Mouse (Mus musculus): ENCODE measurements around the gene Rapgef4.
"Not testable (repeated sequence)": the region's sequence is repeated elsewhere in the genome, so short reads cannot be mapped to it uniquely, and the experiment has no call there.

Gene Rapgef4

GRCm38 (mm10) chr2:72125786-72126185 lies 144.7 kb downstream of the Rapgef4 start:
- no peak for DNase-seq

- DNase-seq = no peak
Observed at GRCm38 (mm10) chr2:72126411-72126810, 145.4 kb downstream of the Rapgef4 start.

DNA sequence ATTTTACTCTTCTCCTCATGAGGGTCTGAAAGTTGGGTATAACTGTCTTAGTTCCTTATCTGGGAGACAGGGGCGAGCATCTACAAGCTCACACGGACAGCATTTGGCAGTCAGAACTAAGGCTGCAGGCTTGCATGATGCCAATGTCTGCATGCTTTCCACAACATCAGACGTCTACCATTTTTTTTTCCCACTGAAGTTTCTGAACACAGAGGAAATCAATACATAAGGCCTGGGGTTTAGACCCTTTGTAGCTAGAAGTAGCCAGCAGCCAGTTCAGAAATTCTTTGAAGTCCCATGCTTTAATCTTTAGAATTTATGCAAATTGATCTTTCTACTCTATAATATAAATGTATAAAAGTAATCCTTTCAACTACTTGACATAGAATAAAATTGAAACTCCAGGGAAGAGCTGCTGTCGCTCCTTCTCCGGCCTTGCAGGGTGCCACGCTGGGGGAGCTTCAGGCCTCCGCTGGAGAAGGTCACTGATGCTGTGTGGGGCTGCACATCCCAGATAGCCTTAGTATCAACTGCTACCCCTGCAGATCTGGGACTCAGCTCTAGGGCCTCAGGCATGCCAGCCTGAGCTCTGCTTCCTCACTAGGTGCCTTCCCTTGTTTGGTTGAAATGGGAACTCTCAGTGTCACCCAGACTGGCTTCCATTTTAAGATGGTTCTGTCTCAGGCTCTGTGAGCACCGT lies 148.7 kb downstream of the Rapgef4 start:
- no peak for DNase-seq

DNA sequence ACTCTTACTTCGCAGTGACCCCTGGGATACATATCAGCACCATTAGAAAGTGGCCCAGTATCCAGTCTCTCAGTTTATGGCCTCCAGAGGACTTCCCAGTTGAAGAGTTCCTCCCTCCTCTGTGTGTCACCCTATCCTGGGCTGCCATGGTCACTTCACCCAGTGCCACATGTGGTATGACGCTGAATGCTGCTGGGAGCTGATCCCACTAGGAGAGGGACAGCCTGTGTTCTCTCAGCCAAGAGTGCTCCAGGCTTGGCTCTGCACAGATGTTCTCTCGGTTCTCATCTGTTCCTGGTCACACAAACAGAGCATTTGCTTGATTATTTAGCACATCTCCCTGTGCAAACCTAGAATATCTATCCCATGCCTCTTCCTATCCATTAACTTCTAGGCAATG lies 151.2 kb downstream of the Rapgef4 start:
- no peak for DNase-seq

GRCm38 (mm10) chr2:72136045-72136444 lies 155.0 kb downstream of the Rapgef4 start:
- DNase-seq = no peak

DNA sequence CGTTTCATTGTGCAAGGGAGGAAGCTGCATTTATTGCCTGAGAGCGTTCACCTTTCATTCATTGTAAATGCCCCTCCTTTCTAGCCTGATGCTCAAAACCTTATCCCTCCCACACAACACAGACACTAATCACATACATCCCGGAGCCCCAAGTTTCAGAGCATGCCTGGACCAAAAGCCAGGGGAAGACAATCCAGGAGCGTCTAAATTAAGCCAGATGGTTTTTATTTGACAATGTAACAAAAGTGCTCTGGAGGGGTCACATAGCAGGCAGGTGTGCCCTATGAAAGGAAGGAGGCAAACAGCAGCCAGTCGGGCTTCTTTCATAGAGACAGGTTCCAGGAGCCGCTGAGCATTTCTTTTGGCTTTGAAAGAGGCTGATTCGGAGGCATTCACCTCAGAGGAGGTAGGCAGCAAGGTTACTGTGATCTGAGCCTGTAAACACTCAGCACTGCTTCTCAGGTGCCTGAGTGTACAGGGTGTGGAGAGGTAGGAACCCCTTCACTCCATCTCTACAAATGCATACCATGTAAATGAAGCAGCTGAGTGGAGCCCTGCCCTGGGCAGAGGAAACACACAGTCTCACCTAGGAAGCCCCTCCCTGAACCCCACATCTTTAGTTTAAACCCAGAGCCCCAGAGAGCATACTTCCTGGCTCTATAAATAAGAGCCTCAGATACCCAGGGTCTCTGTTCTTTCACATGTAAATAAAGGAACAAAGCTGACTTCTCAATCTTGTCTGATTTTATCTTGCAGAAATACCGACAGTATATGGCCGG lies 155.6 kb downstream of the Rapgef4 start:
- peak; percentile 28 to 51 for DNase-seq

- no peak for DNase-seq
Observed at GRCm38 (mm10) chr2:72139863-72140845, 159.1 kb downstream of the Rapgef4 start.

GRCm38 (mm10) chr2:72141091-72141490 lies 160.1 kb downstream of the Rapgef4 start:
- DNase-seq = no peak

- not testable (repeated sequence) for DNase-seq
Observed at GRCm38 (mm10) chr2:72141732-72142131, 160.7 kb downstream of the Rapgef4 start.

- no peak for DNase-seq
Observed at GRCm38 (mm10) chr2:72143413-72143812, 162.4 kb downstream of the Rapgef4 start.

DNA sequence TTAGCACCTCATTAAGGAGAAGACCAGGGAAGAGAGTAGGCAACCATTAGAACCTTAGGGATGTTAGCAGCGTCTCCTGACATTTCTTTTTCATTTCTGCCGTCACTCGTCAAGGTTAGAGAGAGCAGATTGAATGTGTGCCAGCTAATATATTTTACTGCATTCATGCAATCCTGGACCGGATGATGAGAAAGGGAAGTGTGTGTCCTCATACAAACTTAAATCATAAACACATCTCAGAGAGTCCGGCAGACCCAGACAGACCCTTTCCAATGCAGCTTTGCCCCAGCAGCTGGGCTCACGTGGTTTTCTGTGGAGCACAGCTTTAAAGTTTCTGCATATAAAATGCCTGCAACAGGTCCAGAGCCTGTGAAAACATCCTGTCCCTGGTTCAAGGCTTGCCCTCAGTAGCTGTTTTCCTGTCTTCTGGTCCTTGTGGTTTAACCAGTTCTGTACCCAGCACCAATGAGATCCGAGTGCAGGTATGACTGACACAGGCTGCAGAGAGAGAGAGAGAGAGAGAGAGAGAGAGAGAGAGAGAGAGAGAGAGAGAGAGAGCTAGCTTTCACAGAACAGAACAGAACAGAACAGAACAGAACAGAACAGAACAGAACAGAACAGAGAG lies 163.6 kb downstream of the Rapgef4 start:
- peak; percentile 31 to 46 for DNase-seq

DNA sequence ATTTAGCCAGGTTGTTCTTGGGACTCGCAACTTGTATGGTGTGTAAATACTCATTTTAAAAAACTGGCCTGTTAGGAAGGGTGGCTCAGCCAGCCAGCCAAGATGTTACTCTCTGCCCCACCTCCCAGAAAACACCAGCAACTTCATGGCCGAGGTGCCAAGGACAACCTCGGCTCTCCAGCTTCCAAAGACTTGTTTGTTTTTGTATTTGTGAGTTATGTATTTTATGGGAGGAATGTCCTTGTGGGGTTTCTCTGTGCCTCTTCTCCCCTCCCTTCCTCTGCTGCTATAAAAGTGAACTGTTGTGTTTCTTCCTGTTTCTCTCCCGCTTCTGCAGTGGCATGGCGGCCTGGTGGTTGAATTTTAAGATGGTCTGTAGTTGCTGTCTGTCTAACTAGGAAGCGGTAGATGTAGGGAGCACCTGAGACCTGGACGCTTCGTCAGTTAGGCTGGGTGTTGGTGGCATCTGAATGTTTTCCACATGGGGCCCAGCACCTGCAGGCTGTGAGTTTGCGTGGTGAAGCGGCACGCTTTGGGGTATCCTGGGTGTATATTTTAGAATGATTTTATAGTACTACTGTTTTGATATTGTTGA lies 164.3 kb downstream of the Rapgef4 start:
- DNase-seq = peak; percentile 55 to 69

GRCm38 (mm10) chr2:72146061-72146460 lies 165.0 kb downstream of the Rapgef4 start:
- DNase-seq = peak; percentile 40 to 45

DNA sequence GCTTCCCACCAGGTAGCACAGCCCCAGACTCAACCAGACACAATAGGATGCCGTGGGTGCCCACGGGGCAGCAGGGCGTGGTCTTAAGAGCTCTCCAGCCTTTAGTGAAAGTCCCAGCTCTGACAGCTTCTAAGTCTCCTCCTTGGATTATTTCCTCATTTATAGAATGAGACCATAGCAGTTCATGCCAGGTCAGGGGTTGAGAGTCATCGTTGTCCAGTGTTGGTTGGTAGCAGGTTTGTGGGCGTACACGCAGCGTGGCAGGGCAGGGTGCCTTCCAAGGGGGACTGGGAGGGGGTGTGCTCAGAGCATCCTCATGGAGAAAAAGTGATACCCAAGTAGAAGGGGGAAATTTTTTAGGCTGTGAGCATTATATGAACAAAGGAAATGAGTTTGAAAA lies 166.2 kb downstream of the Rapgef4 start:
- no peak for DNase-seq

- DNase-seq = no peak
Observed at GRCm38 (mm10) chr2:72147695-72148094, 166.7 kb downstream of the Rapgef4 start.

DNA sequence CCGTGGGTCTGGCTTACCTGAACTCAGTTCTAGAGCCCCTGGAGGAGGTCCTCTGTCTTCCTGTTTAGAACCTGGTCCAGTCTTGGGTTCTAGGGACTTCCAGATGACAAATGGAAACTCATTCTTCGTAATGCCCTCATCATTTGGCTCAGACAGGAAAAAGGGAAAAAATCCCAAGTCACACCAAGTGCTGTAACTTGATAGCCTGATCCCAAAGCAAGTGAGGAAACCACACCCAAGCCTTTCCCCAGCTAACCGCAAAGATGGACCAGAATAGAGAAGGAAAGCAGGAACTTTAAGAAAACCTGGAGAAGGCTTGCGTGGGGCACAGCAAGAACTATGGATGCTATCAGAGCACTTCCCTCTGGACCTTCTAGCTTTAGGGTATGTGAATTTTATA lies 167.6 kb downstream of the Rapgef4 start:
- DNase-seq = no peak

DNA sequence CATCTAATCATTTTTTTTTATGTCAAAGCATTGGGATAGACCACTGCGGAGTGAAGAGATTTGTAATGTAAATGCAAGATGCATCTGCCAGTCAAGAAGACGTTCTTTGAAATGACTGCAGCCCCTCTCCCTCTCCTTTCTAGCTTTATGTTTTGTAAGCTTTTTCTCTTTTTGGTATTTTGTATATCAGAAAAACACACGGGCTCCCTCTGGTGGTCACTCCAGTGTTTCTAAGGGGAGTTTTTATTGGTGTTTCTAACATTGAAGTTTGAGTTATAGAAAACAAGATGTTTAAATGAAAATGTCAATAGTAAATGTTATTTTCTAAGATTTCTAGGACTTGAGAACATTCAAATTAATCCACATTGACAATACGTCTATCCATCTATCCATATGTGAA lies 168.0 kb downstream of the Rapgef4 start:
- peak; percentile 59 to 72 for DNase-seq

- no peak for DNase-seq
Observed at GRCm38 (mm10) chr2:72151792-72152554, 170.9 kb downstream of the Rapgef4 start.

DNA sequence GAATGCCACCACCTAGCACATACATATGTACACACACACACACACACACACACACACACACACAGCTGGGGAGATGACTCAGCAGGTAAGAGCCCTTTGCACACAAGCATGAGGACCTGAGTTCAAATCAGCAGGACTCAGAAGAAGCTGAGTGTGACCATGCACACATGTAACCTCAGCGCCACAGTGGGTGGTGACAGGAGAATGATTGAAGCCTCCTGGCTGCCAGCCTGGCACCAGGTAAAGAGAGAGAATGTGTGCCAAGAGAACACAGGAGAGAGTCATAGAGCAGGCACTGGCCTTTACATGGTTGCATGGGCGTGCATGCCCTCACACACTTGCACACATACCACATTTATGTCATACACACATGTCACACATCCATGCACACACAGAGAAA lies 171.7 kb downstream of the Rapgef4 start:
- DNase-seq = no peak

GRCm38 (mm10) chr2:72153851-72154250 lies 172.8 kb downstream of the Rapgef4 start:
- no peak for DNase-seq

DNA sequence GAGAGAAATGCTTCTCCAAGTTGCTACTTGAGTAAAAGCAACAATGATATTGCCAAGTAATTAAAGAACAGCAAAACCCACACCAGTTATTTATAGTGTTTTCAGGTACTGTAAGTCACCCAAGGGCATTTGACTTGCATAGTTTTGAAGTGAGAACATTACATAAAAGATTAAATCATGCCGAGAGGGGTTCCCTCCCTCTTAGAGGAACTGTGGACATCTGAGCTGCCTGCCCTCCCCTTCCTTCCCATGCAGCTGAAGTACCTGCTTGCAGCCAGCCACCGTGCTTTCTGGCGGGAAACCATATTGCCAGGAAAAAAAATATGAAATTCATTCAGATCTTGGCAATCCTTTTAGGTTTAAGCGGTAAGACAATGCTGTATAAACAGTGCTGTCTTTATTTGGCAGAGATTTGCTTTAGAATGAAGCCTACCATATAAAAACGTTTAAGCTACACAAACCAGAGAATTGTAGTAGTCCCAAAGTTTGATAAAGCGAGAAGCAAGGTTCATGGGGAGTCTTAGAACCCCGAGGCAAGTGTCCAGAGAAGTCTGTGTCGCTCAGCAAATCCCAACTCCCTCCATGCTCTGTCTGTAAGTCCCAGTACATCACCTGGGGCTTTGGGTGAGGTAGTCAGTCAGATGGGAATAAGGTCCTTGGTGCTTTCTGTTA lies 174.2 kb downstream of the Rapgef4 start:
- no peak for DNase-seq

All from thymus, postnatal 36 days (tissue).